Mouse (Mus musculus): ENCODE measurements around the gene Rbfox1. TPM values are rescaled to one million over a fixed set of nuclear protein-coding genes. Genes with fewer than 3 reads are reported as not detected.

Rbfox1 gene
- polyA plus RNA-seq, 1 experiment: 0.14 TPM

GRCm38 (mm10) chr16:7354116-7354515 lies 1469.0 kb downstream of the Rbfox1 start:
- no peak for DNase-seq (ENCODE audit: low spot score)

DNA sequence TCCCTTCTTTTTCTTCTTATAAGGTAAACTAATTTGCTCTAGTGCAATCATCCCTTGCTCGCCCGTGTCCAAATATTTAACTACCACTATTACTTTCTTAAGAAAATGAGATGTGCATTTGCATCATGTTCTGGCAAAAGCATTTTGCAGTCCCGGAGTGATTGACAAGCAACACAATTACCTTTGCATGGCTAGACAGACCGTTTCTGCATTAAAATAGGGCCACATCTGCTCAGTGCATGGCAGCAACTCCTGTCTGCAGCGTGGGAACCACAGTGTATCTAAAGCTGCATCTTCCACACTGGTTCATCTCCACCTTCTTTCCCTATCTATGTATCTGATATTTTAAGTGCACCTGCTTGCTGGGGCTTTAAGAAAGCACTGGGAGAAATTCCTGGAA lies 1473.9 kb downstream of the Rbfox1 start:
- DNase-seq (ENCODE audit: low spot score): no peak

GRCm38 (mm10) chr16:7360706-7361105 lies 1475.6 kb downstream of the Rbfox1 start:
- no peak for DNase-seq (ENCODE audit: low spot score)

GRCm38 (mm10) chr16:7365878-7366277 lies 1480.7 kb downstream of the Rbfox1 start:
- DNase-seq (ENCODE audit: low spot score): no peak

DNA sequence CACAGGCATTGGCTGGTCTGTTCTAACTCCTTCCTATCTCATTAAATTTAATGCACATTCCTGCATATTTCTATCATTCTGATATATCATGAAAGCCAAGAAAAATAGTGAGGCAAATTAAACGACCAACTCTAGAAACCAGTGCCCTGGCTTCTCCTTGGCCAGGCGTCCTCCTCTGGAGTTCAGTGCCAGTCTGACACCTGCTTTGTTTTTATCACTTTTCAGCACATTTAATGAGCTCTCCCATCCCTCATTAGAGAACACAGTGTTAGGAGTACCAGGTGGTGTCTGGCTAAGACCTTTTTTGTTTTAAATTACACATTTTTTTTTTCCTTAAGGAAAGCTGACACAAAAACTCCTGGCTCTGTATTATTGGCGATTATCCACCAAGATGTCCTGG lies 1489.0 kb downstream of the Rbfox1 start:
- DNase-seq (ENCODE audit: low spot score): no peak

DNA sequence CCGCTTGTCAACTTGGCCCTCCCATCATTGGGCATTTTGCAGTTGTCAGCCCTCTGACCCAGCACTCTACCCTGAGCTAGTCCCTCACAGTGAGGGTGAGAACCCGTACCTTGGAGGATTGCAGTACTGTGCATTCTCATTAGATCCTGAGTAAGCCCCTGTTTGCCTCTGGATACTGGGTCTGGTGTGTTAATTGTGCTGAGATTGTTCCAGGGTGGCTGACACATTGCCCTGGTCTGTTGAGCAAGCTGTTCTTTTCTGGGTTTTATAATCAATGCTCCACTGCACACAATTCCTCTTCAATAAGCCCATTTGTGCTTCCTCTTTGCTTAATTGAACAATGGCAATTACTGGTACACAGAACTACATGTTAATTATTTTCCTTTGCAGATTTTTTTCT lies 1489.5 kb downstream of the Rbfox1 start:
- no peak for DNase-seq (ENCODE audit: low spot score)

- no peak for DNase-seq (ENCODE audit: low spot score)
Observed at GRCm38 (mm10) chr16:7396101-7396500, 1510.9 kb downstream of the Rbfox1 start.

GRCm38 (mm10) chr16:7404766-7405492 lies 1519.8 kb downstream of the Rbfox1 start:
- no peak for DNase-seq (ENCODE audit: low spot score)

DNA sequence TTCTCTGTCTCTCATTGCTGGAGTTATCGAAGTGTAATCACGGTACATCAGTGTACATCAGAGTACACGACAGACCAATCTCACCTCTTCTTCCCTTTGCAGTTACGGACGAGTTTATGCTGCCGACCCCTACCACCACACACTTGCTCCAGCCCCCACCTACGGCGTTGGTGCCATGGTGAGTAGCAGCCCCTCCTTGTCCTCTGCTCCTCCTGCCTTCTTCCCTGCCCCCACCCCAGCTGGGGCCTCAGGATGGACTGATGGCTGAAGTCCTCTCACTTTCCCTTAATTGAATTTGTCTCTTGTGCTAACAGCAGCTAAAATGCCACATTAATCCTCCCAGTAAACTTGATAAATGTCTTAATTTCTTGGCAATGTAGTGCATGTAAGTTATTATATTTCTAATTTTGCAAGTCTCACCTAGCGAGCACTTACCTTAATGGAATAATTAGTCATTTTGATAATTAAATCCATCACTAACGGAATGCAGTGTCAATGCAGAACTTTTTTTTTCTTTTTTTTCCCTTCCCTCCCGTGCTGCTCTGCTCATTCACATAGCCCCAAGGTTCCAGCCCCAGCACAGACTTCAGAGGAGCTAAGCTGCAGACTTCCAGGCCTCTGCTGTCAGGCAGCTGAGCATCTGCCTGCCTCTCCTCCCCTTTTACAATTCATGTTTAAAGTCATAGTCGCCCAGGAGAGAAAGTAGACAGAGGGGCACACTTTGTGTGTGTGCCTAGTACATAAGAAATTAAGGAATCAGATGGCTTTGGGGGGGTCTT lies 1522.9 kb downstream of the Rbfox1 start:
- DNase-seq (ENCODE audit: low spot score): no peak

DNA sequence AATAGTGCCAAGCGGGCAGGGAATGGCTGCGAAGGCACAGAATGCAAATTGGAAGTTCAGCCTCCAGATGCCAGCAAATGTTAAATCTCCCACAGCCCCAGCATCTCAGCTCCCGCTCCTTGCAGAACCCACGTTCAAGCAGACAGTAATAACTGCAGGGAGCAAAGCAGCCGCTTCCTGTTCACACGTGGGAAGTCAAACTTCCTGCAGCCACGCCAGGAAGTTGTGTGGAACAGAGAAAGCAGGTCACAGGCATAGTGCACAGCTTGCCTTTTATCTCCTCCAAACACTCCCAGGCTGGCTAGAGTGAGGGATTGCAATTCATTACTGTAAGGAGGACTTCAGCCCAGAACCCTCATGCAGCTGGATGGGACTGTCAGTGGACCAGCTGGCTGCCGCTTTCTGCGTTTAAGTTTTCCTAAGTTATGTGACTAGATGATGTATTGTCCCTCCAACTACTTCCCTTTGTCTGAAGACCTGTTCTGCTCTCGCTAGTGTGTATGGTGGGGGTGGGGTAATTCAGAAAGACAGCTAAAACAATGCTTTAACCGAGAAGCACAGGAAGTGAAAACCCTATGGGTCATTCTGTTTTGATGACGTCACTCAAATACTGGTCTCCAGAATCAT lies 1534.6 kb downstream of the Rbfox1 start:
- no peak for DNase-seq (ENCODE audit: low spot score)

DNA sequence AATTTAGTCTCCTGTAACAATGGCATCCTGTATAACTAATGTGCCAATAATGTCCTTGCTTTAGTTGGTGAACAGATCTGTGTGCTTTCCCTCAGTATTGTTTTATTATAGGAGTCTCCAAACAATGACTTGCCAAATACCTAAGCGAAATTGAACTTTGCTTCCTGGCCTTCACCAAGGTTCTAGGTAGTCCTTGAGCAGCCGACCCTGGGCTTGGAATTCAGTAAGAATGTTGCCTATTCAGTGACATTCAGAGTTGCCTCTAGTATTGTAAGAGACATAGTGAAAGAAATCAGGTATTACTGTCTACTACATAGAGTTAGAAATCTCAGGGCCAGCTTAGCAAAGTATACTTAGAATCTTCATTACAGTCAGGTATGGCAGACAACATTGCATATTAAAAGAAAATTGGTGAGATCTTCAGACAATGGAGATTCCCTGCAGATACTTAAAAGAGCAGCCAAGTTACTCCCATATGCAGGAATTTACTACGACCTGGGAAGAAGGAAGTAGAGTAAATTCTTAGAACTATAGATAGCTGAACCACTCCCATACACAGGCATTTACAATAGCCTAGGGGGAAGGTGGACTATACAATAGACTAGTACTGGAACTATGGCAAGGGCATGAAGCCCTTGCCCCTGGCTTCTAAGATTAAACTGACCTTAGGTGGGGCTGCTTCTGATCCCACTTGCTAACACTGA lies 1540.4 kb downstream of the Rbfox1 start:
- DNase-seq (ENCODE audit: low spot score): no peak

GRCm38 (mm10) chr16:7433296-7433695 lies 1548.1 kb downstream of the Rbfox1 start:
- no peak for DNase-seq (ENCODE audit: low spot score)

DNA sequence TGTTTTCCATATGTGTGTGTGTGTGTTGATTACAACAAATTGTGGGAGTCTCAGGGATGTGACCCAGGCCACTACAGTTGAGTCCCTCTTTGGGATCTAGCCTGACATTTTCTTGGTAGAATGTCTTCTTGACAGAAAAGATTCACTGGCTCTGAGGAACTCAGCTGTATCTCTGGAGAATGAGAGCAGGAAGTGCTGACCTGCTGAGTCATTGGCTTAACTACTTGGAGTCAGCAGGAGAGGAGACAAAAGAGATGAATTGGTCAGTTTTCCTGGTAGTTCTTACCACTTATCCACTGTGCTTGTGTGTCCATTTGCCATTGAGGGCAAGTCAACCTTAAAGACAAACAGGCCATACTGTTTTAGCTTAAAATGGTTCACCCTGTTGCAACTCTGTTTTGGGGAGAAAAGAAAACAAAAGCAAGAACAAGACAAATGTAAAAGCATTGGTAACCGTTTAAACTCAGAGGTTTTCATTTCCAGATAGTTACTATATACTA lies 1561.7 kb downstream of the Rbfox1 start:
- no peak for DNase-seq (ENCODE audit: low spot score)

GRCm38 (mm10) chr16:7447718-7448649 lies 1562.8 kb downstream of the Rbfox1 start:
- no peak for DNase-seq (ENCODE audit: low spot score)

- no peak for DNase-seq (ENCODE audit: low spot score)
Observed at GRCm38 (mm10) chr16:7451193-7451592, 1566.0 kb downstream of the Rbfox1 start.

DNA sequence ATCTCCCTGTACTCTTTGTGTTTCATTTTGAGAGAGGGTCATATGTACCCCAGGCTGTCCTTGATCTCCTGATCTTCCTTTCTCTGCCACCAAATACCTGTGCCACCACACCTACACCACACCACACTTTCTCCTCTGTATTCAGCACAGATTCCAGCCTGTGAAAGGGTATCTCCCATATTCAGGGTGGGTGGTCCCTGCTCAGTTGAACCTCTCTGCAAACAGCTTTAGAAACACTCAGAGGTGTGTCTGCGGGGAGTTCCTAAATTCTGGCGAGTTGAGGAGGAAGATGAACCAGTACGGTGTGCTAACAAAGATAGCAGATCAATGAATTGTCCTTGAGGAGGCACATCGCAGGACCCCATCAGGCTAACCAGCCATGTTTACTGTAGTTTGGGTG lies 1572.4 kb downstream of the Rbfox1 start:
- no peak for DNase-seq (ENCODE audit: low spot score)

All from urinary bladder, adult 2 months (tissue).